Mouse (Mus musculus) midbrain, embryonic 10.5 days (tissue): ENCODE data around the gene Gm20388. TPM values are rescaled to one million over a fixed set of nuclear protein-coding genes. Genes with fewer than 3 reads are reported as not detected.

Experiments used
- DNase-seq: peaks from one replicate; pipeline ENCODE4 v3.0.0-alpha.2; 2017; ENCODE audit warnings: low spot score
- H3K27ac ChIP-seq: fragments of 300-500 bp; sonication (generic); replicated peaks from 2 replicates; pipeline ENCODE4 v1.5.1; 2016; ENCODE audit warnings: mild to moderate bottlenecking
- H3K27me3 ChIP-seq: fragments of 300-500 bp; sonication (generic); 2 replicates; pipeline ENCODE4 v1.6.1; 2016; ENCODE audit warnings: low read depth, mild to moderate bottlenecking; ENCODE audit not compliant: poor library complexity, severe bottlenecking
- H3K36me3 ChIP-seq: fragments of 300-500 bp; sonication (generic); 2 replicates; pipeline ENCODE4 v1.6.1; 2016; ENCODE audit warnings: mild to moderate bottlenecking, moderate library complexity
- H3K4me1 ChIP-seq: fragments of 300-500 bp; sonication (generic); 2 replicates; pipeline ENCODE4 v1.6.1; 2016
- H3K4me3 ChIP-seq: fragments of 300-500 bp; sonication (generic); 2 replicates; pipeline ENCODE4 v1.5.1; 2016; ENCODE audit warnings: mild to moderate bottlenecking, moderate library complexity
- H3K9me3 ChIP-seq: fragments of 300-500 bp; sonication (generic); replicated peaks from 2 replicates; pipeline ENCODE4 v1.6.1; 2016; ENCODE audit warnings: mild to moderate bottlenecking
- WGBS: fragments of 180-500 bp; shearing (Covaris S2); methylation state at CpG from one replicate; pipeline ENCODE4 v1.1.7; 2016; 5-methylcytosine and 5-hydroxymethylcytosine counted together
- polyA plus RNA-seq: library from polyadenylated mRNA; unstranded; fragments of >200 nt; fragmentation: Nextera tagmentation; extraction: Ambion mirVana; gene quantifications from 2 replicates; pipeline ENCODE4 v1.2.1, GENCODE M21; 2016

The Gm20388 gene
- polyA plus RNA-seq, 1 experiment from 2014 or later = 7.1 TPM

DNA sequence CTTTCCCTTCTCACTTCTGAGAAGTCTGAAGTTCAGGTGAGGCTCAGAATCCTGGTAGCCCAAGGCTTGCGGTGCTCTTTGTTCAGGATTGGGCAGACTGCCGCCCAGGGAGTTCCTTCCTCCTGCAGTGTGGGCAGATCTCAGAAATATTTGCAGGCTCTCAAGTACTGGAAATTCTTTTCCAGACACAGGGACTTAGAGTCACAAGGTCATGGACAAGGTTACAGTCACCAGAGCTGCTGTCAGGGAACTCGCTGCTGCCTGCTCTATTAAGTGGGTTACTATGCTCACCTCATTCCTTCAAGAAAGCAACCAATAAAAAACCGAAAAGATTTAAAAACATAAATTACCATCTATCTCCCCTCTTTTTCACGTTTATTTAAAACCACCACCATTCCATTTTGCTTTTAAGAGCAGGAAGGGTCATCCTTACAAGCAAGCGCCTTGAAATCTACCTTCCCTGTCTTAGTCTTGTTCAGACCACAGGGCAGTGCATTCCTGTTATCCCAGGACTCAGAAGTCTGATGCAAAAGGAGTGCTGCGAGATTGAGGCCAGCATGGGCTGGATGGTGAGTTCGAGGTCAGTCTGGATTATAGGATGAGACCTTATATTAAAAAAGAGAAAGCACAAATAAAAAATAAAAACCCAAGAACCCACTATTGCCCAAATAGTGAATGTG, 4320.0 kb downstream of the Gm20388 start:
- Histone ChIP-seq H3K27ac (peak overlapping the region; percentile 72), H3K9me3 (no peaks in the 10 kb centered on the region), H3K27me3 (no peaks in the 10 kb centered on the region), H3K36me3 (no peaks in the 10 kb centered on the region), H3K4me1 (peaks cover 33% of the 10 kb centered on the region), H3K4me3 (peak overlapping the region; percentile 97)
- DNase-seq = no peak
- WGBS = 54% methylated on average over 8 of the region's 8 CpGs

DNA sequence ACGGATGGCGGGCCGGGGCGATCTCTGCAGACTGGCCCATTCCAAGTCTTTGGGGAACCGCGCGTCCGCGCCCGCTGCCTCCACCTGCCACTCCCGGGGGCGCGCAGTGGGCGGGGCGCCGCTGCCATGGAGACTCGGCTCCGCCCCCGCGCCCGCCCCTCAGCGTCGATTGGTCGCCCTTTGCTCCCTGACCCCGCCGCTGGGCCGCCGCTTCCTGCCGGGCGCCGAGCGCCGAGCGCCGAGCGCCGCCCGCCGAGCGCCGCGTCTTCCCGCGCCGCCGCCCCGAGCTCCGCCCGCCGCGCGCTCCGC, 4320.5 kb downstream of the Gm20388 start, which contains the start of gene Galnt2:
Gene Galnt2, plus strand, starts transcription at position 216 of the 309 bp plus-strand sequence.
- peak within 1 kb of the TSS; percentile 97 for H3K4me3 ChIP-seq
- peak; percentile 87 for DNase-seq
- 2% methylated on average over 48 of the region's 53 CpGs for WGBS
- peaks cover 35% of the 10 kb centered on the region for H3K4me1 ChIP-seq
- peak within 1 kb of the TSS; percentile 91 for H3K27ac ChIP-seq
- no peaks in the 10 kb centered on the region for H3K27me3 ChIP-seq
- no peaks in the 10 kb centered on the region for H3K9me3 ChIP-seq
- 0 out of 2 replicates have a peak, but pooled peaks cover 4% of the 10 kb centered on the region for H3K36me3 ChIP-seq

DNA sequence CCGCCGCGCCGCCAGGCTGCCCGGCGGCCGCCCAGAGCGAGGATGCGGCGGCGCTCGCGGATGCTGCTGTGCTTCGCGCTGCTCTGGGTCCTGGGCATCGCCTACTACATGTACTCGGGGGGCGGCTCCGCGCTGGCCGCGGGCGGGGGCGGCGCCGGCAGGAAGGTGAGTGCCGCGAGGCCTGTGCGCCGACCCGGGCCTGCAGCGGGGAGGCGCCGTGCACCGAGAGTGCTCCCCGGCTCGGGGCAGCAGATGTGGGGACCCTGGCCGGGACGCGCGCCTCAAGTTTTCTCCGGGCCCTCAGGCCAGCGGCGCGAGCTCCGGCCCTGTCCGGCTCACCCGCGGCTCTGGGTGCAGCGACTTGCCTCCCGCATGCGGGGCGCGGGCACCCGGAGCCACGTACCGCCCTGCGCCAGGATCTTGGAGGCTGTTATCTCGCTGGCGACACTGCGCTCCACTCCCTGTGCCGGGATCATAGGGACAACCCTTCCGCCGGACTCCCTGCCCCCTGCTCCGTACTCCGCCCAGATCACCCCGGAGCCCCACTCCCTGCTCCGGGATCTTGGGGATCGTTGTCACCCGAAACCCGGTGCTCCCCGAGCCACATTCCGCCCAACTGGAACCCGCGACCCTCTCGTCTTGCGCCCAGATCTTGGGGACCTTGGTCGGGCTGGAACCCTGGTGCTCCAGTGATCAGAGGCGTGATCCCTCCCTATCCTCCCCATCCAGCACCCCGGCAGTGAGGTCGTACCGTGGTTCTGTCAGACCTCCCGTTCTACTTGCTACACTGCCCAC, 4321.0 kb downstream of the Gm20388 start:
- Histone ChIP-seq H3K9me3 (no peaks in the 10 kb centered on the region), H3K27ac (peak overlapping the region; percentile 91), H3K4me3 (peak overlapping the region; percentile 97), H3K27me3 (no peaks in the 10 kb centered on the region), H3K4me1 (peaks cover 35% of the 10 kb centered on the region), H3K36me3 (0 out of 2 replicates have a peak, but pooled peaks cover 4% of the 10 kb centered on the region)
- peak; percentile 65 for DNase-seq
- 1% methylated on average over 81 of the region's 83 CpGs for WGBS

DNA sequence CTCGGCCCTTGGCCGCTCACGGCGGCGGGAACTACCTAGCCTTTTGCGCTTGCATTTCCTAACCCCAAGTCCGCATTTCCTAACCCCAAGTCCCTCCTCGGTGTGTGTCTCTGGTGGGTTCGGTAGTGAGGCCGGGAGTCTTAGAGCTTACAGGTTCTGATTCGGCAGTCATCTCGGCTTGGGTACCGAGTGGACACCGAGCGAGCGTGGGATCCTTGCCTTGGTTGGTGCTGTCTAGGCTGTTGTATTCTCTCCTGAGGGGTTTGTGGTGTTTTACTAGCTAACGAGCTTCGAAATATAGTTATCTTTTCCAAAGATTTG, 4321.6 kb downstream of the Gm20388 start:
- H3K36me3 ChIP-seq = 0 out of 2 replicates have a peak, but pooled peaks cover 4% of the 10 kb centered on the region
- H3K27ac ChIP-seq = peak overlapping the region; percentile 91
- WGBS = 5% methylated on average over 18 of the region's 18 CpGs
- H3K27me3 ChIP-seq = no peaks in the 10 kb centered on the region
- peaks cover 35% of the 10 kb centered on the region for H3K4me1 ChIP-seq
- H3K9me3 ChIP-seq = no peaks in the 10 kb centered on the region
- DNase-seq = no peak
- H3K4me3 ChIP-seq = peak overlapping the region; percentile 97

DNA sequence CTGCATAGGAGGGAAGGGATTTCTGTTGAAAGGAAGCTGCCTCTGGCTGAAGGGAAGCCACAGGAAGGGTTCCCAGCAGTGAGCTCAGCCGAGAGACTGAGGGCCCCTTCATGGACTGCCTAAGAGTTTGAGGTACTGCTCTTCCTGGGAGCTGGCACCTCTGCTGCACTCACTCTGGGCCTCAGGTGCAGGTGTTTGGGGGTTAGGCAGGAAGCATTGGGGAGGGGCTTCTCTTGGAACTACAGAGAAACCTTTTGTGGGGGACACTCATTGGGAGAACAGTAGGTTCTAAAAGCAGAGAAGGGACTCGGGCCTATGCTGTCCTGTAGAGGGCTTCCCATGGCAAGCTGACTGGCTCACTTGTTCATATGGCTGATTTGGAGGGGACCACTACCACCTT, 4323.9 kb downstream of the Gm20388 start:
- DNase-seq = no peak
- Histone ChIP-seq H3K9me3 (no peaks in the 10 kb centered on the region), H3K4me3 (no peak overlapping the region), H3K27me3 (no peaks in the 10 kb centered on the region), H3K27ac (peak overlapping the region; percentile 23; the same call in 1 of the 2 replicates), H3K36me3 (0 out of 2 replicates have a peak, but pooled peaks cover 4% of the 10 kb centered on the region), H3K4me1 (peaks cover 40% of the 10 kb centered on the region)
- 54% methylated on average over 2 of the region's 2 CpGs for WGBS

DNA sequence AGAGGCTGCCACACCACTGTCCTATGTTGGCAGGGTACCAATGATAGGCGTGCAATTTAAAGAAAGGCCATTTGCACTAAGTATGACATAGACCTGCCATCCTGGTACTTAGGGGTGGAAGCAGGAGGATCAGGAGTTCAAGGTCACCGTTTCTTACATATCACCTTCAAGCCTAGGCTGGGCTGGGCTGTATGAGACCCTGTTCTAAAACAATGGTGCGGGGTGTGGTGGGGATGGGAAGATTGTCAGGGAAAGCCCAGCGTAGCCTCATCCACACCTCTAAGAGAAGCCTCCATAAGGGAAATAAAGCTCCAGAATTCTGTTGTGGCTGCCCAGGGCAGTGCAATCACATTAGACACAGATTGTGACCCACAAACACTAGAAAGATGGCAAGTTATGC, 4324.9 kb downstream of the Gm20388 start:
- Histone ChIP-seq H3K9me3 (no peaks in the 10 kb centered on the region), H3K4me3 (no peak overlapping the region), H3K27ac (no peak overlapping the region), H3K36me3 (0 out of 2 replicates have a peak, but pooled peaks cover 4% of the 10 kb centered on the region), H3K27me3 (no peaks in the 10 kb centered on the region), H3K4me1 (peaks cover 51% of the 10 kb centered on the region)
- no peak for DNase-seq
- WGBS = 93% methylated on average over 4 of the region's 4 CpGs

DNA sequence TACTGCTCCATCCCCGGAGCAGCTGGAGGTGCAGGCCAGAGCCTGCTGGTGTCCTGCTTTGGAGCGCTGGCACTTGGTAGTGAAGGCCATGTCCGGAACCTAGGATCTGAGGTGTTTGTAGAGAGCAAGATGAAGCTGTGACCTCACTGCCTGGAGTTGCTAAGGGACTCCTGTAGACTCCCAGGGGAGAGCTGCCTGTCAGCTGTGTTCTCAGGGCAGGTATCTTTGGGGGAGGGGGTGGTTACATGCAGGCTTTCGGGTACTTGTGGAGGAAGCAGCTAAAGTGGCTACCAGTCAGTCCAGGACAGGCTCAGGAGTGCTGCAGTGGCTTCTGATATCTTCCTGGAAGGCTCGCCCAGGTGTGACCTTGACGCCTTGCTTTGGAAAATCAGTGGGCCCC, 4328.7 kb downstream of the Gm20388 start:
- Histone ChIP-seq H3K27me3 (no peaks in the 10 kb centered on the region), H3K27ac (peak overlapping the region; percentile 28; the same call in 1 of the 2 replicates), H3K9me3 (peaks cover 6% of the 10 kb centered on the region), H3K36me3 (peaks cover 33% of the 10 kb centered on the region), H3K4me3 (no peak overlapping the region), H3K4me1 (peaks cover 28% of the 10 kb centered on the region)
- 83% methylated on average over 6 of the region's 6 CpGs for WGBS
- no peak for DNase-seq

DNA sequence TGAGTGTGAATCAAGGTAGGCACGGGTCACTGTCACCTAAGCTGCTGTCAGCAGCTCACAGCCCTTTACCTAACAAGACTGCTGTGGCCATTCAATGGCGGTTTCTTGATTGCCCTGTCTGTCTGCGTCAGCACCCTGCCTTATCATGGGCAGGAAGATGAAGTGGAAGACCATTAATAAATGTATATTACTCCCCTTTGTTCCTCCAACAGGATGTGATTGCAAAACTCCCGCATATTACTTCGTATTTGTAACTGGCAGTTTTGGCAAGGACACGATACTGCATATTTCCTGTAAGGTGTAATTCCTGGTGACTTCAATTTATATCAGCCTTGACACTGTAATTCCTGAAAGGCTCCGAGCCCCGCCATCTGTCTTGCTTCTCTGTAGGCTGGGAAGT, 4330.3 kb downstream of the Gm20388 start:
- Histone ChIP-seq H3K27me3 (no peaks in the 10 kb centered on the region), H3K36me3 (peaks cover 46% of the 10 kb centered on the region), H3K4me3 (no peak overlapping the region), H3K4me1 (peaks cover 18% of the 10 kb centered on the region), H3K9me3 (peaks cover 6% of the 10 kb centered on the region), H3K27ac (0 out of 2 replicates have a peak overlapping the region, but pooled peaks have one; percentile 0)
- no peak for DNase-seq
- WGBS = 92% methylated on average over 8 of the region's 8 CpGs

DNA sequence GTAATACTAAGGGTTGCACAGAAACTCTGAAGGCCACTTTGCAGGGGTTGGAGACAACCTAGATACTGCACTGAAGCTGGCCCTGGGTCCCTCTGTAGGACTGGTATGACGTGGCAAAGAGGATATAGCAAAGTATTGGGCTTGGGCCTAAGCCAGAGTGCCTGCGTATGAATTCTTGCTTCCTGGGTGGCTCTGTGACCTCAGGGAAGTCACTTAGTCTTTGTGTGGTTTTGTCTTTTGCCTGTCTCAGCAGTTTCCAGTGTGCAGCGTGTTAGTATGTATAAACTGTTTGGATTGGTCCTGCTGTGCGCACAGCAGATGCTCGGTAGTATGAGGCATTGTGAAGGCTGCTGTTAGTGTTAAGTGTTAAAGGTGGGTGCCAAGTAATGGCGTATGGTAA, 4331.6 kb downstream of the Gm20388 start:
- WGBS = 93% methylated on average over 6 of the region's 6 CpGs

DNA sequence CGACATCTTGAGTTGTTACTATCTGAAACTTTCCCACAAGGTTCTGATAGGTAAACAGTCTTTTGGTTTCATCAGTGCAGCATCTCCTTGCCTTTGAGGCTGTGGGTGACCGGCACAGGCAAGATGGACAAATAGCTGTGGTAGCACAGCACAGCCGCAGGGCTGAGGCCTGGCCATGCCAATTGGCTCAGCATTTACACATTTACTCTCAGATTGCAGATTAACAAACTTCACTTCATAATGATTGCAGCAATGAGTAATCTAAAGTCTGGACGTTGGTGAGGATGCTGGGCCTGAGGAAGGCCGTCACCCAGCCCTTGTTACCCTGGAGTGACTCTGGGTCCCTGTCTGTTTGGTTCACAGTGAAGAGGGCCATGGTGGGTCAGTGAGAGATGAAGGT, 4332.3 kb downstream of the Gm20388 start:
- no peaks in the 10 kb centered on the region for H3K27me3 ChIP-seq
- peaks cover 6% of the 10 kb centered on the region for H3K9me3 ChIP-seq
- H3K4me1 ChIP-seq = peaks cover 18% of the 10 kb centered on the region
- H3K36me3 ChIP-seq = peaks cover 62% of the 10 kb centered on the region
- H3K4me3 ChIP-seq = no peak overlapping the region
- WGBS = 95% methylated on average over 5 of the region's 5 CpGs
- no peak overlapping the region for H3K27ac ChIP-seq
- DNase-seq = no peak

More for the DNA sequence above, 4331.6 kb downstream of the Gm20388 start:
- Histone ChIP-seq H3K27ac (no peak overlapping the region), H3K4me3 (no peak overlapping the region), H3K27me3 (no peaks in the 10 kb centered on the region), H3K9me3 (peaks cover 6% of the 10 kb centered on the region), H3K36me3 (peaks cover 55% of the 10 kb centered on the region), H3K4me1 (peaks cover 18% of the 10 kb centered on the region)
- no peak for DNase-seq

DNA sequence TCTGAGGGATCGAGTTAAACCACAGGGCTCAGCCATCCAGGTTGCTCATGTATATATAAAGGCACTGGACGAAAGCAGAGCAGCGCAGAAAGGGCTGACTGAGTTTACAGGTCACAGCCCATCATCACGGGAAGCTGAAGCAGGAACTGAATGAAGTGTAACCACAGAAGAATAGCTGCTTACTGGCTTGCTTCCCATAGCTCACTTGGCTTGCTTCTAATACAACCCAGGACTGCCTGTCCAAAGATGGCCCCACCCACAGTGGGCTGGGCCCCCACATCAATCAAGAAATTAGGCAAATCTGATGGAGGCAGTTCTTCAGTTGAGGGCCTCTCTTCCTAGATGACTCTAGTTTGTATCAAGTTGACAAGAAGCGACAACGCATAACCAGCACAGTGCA, 4336.9 kb downstream of the Gm20388 start:
- peaks cover 6% of the 10 kb centered on the region for H3K9me3 ChIP-seq
- WGBS = 93% methylated on average over 6 of the region's 6 CpGs
- no peak for DNase-seq
- H3K27me3 ChIP-seq = no peaks in the 10 kb centered on the region
- H3K4me3 ChIP-seq = no peak overlapping the region
- H3K4me1 ChIP-seq = peaks cover 20% of the 10 kb centered on the region
- no peak overlapping the region for H3K27ac ChIP-seq
- peaks cover 52% of the 10 kb centered on the region for H3K36me3 ChIP-seq

DNA sequence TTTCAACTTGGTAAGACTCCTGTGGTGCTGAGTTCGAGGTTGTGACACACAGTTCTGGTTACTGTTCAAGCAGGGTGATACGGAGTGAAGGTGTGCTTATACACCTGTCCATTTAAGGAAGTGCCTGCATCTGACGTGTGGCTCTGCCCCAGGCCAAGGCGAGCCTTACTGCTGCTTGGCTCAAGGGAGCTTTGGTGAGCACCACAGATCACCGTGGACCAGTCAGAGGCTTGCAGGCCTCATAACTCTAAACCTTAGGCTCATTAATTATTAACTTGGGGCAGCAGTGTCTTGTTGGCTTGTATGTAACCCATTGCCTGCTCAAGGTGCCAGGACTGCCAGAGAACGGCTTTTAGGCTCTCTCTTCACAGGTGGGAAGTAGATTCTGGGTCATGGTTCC, 4338.0 kb downstream of the Gm20388 start:
- DNase-seq = no peak
- no peak overlapping the region for H3K4me3 ChIP-seq
- no peaks in the 10 kb centered on the region for H3K27me3 ChIP-seq
- whole genome bisulfite sequencing = 96% methylated on average over 6 of the region's 6 CpGs
- H3K36me3 ChIP-seq = peaks cover 43% of the 10 kb centered on the region
- peaks cover 3% of the 10 kb centered on the region for H3K9me3 ChIP-seq
- H3K27ac ChIP-seq = no peak overlapping the region
- H3K4me1 ChIP-seq = peaks cover 27% of the 10 kb centered on the region

DNA sequence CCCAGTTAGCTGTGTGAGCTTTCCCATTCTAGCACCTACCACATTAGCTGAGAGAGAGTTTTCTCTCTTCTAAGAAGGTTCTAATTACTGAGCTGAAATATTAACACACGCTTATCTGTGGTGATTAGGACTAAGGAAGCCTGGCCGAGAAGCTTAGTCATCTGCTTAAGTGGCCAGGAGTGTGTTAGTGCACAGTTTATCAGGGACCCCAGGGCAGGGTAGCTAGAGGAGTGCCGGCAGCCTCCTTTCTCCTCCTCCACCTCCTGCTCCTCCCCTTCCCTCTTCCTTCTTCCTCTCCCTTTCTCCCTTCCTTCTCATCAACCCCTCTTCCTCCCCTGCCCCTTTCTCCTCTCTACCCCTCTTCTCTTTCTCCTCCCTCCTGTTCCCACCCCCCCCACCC, 4339.6 kb downstream of the Gm20388 start:
- Histone ChIP-seq H3K36me3 (peaks cover 30% of the 10 kb centered on the region), H3K4me3 (no peak overlapping the region), H3K27me3 (no peaks in the 10 kb centered on the region), H3K4me1 (peaks cover 27% of the 10 kb centered on the region), H3K27ac (peak overlapping the region; percentile 74), H3K9me3 (no peaks in the 10 kb centered on the region)
- no peak for DNase-seq
- 54% methylated on average over 3 of the region's 3 CpGs for WGBS
